Mouse (Mus musculus): Measurements from ENCODE around the gene Il17a. TPM values are rescaled to one million over a fixed set of nuclear protein-coding genes. Genes with fewer than 3 reads are reported as not detected.

Il17a gene
- not detected in 2 replicates for polyA plus RNA-seq (2016; fragmentation: Nextera tagmentation; extraction: Ambion mirVana)

DNA sequence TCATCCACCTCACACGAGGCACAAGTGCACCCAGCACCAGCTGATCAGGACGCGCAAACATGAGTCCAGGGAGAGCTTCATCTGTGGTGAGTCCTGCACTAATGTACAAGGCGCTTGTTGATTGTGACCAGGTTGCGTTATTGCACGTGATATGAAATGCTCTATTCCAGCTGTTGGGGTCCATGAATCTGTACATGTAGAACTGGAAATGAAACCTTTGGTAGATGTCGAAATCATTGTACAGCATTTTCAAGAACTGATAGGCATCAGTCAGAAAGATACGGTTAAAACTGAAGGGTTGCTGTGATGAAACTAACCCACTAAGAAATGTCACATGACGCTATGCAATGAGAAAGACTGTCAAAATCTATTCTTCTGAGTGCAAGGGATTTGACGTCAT lies at the start of gene Il17a:
Il17a (plus strand) TSS at position 3 of the 400 bp plus-strand sequence.
- WGBS: 95% methylated on average over 10 of the region's 10 CpGs
- Histone ChIP-seq H3K9me3 (replicated peaks) (peaks cover 9% of the 10 kb centered on the region; the same call in 1 of the 2 replicates), H3K27me3 (ENCODE audit: low read depth, poor library complexity, severe bottlenecking) (no peaks in the 10 kb centered on the region), H3K4me1 (no peaks in the 10 kb centered on the region), H3K4me3 (no peak within 1 kb of the TSS), H3K36me3 (no peaks in the 10 kb centered on the region), H3K27ac (replicated peaks) (no peak within 1 kb of the TSS)
- no peak for DNase-seq (ENCODE audit: low spot score)

DNA sequence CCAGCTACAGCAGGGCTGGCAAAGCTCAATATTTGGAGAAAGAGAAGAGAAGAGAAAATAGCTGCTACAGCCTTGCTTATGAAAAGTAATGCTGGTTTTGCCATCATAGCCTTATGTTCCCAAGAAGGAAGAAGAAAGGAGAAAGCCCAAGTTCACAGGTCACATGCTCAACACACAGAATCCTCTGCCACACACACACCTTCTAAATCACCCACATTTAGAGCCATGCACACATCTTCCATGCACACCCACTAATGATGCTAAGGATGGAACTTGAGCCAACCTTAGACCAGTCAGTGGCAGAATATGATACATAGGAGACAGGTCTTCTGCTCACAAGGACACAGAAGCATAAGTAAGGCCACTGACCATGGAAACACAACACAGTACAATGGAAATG lies 47.9 kb upstream of the Il17a start:
- H3K4me3 ChIP-seq: no peak overlapping the region
- peaks cover 4% of the 10 kb centered on the region for H3K4me1 ChIP-seq
- H3K36me3 ChIP-seq: no peaks in the 10 kb centered on the region
- no peaks in the 10 kb centered on the region for H3K27me3 ChIP-seq (ENCODE audit: low read depth, poor library complexity, severe bottlenecking)
- DNase-seq (ENCODE audit: low spot score): no peak
- H3K27ac ChIP-seq (replicated peaks): no peak overlapping the region
- H3K9me3 ChIP-seq (replicated peaks): no peaks in the 10 kb centered on the region

DNA sequence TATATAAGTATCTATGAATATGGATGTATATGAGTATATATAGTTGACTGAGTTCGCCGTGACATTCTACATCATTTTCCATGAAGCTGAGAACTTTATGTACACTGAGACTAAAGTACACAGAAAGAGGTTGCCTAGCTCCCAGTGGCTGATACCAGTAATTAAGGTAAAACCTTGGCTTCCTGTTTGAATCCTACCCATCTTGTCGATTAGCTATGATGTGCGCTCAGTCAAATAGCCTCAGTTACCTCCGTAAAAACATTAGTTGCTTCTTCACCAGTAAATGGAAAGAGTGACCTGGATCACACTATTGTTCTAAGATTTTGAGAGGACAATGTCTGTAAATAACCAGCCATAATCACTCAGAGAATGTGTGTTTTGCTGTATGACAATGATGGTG lies 47.3 kb upstream of the Il17a start:
- Histone ChIP-seq H3K36me3 (no peaks in the 10 kb centered on the region), H3K27me3 (ENCODE audit: low read depth, poor library complexity, severe bottlenecking) (no peaks in the 10 kb centered on the region), H3K4me1 (no peaks in the 10 kb centered on the region), H3K4me3 (no peak overlapping the region), H3K9me3 (replicated peaks) (no peaks in the 10 kb centered on the region), H3K27ac (replicated peaks) (no peak overlapping the region)
- no peak for DNase-seq (ENCODE audit: low spot score)
- 97% methylated on average over 5 of the region's 5 CpGs for WGBS

DNA sequence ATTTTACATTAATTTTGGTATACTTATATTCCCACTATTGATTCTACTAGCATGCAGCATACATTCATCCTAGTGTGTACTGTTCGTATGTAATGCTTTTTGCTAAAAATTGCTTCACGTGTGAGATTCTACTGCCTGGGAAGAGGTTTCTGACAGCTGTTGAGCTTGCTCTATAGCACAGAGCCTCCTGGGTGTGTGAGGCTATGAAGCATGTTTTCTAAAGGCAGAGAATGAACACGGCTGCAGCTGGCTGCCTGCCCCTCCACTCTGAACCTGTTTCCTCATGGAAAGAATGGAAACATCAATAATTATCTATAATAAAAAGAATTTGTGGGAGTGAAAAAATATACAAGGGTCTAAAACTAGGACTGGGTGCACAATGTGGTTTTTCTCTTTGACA lies 46.9 kb upstream of the Il17a start:
- Histone ChIP-seq H3K4me1 (no peaks in the 10 kb centered on the region), H3K9me3 (replicated peaks) (no peaks in the 10 kb centered on the region), H3K4me3 (no peak overlapping the region), H3K36me3 (no peaks in the 10 kb centered on the region), H3K27me3 (ENCODE audit: low read depth, poor library complexity, severe bottlenecking) (no peaks in the 10 kb centered on the region), H3K27ac (replicated peaks) (no peak overlapping the region)
- 87% methylated on average over 3 of the region's 3 CpGs for WGBS
- DNase-seq (ENCODE audit: low spot score): no peak

DNA sequence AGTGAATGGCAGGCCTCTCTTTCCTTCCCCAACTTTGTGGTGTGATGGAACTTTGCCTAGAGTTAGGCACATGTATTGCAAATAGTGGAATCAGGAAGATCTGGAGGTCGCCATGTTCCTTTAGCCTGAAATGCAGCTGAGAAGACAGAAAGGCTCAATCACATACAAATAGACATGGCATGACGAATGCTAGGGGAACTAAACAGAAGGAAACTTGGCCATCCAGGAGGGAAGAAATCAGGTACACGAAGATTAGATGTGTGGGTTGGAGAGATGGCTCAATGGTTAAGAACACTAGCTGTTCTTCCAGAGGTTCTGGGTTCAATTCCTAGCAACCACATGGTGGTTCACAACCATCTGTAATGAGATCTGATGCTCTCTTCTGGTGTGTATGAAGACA lies 46.3 kb upstream of the Il17a start:
- Histone ChIP-seq H3K27me3 (ENCODE audit: low read depth, poor library complexity, severe bottlenecking) (no peaks in the 10 kb centered on the region), H3K4me1 (no peaks in the 10 kb centered on the region), H3K9me3 (replicated peaks) (no peaks in the 10 kb centered on the region), H3K27ac (replicated peaks) (no peak overlapping the region), H3K36me3 (no peaks in the 10 kb centered on the region), H3K4me3 (no peak overlapping the region)
- DNase-seq (ENCODE audit: low spot score): no peak
- WGBS: 90% methylated on average over 3 of the region's 3 CpGs

DNA sequence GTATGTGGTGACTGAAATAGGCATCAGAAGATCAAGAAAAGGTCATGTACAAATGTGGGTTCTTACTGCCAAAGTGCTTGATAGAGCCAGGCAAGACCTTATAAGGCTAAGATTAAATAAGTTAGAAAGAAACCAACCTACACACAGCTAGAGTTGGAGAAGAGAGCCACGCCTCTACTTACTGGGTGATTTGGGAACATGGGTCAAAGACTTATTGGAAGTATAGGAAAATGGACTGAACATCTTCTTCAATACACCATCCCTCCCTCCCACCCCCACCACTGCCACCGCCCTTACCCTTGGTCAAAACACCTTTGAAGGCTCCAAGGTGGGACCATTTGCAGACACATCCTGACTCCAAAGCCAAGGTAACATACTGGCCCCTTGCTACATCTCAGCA lies 45.3 kb upstream of the Il17a start:
- WGBS: 80% methylated on average over 2 of the region's 2 CpGs
- Histone ChIP-seq H3K4me3 (no peak overlapping the region), H3K27me3 (ENCODE audit: low read depth, poor library complexity, severe bottlenecking) (no peaks in the 10 kb centered on the region), H3K36me3 (no peaks in the 10 kb centered on the region), H3K4me1 (no peaks in the 10 kb centered on the region), H3K9me3 (replicated peaks) (no peaks in the 10 kb centered on the region), H3K27ac (replicated peaks) (no peak overlapping the region)
- DNase-seq (ENCODE audit: low spot score): no peak

DNA sequence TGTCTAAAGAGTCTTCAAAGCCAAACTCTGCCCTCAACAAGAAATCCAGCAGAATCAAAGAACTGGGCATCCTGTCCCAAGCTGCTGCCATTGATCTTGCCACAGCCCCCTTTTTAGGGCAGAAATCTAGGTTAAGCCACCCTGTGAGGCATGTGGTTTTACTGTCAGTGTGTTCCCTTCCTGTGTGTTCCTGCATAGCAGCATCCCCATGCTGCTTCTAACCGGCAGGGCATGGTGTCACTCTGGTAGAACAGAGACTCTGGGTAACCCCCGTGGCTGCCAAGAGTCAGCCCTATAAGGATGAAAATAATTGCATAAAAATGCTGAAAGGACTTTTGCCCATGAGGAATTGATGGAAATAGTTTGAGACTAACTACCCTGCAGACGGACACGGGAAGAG lies 44.8 kb upstream of the Il17a start:
- no peak overlapping the region for H3K27ac ChIP-seq (replicated peaks)
- 92% methylated on average over 4 of the region's 4 CpGs for WGBS
- H3K36me3 ChIP-seq: no peaks in the 10 kb centered on the region

DNA sequence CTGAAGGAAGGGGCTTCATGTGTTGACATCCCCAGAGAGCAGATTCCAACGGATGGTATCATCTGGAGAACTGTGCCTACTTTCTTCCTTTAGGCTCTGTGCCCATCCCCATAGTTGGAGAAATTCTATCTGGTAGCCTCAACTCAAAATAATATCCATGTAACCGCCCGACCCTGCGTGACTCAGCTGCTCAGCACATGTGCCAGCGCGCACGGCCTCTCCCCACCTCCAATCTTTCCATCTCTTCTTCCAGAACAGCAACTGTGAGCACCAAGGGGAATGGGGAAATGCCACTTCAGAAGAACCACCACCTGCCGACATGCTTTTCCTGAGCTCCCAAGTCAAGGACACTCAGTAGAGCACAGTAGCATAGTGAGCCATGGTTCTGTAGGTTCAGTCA lies 39.4 kb upstream of the Il17a start:
- no peak for DNase-seq (ENCODE audit: low spot score)
- Histone ChIP-seq H3K9me3 (replicated peaks) (no peaks in the 10 kb centered on the region), H3K4me3 (no peak overlapping the region), H3K27me3 (ENCODE audit: low read depth, poor library complexity, severe bottlenecking) (no peaks in the 10 kb centered on the region), H3K27ac (replicated peaks) (no peak overlapping the region), H3K4me1 (no peaks in the 10 kb centered on the region), H3K36me3 (no peaks in the 10 kb centered on the region)
- WGBS: 93% methylated on average over 8 of the region's 8 CpGs

More for the DNA sequence above, 44.8 kb upstream of the Il17a start:
- Histone ChIP-seq H3K4me1 (no peaks in the 10 kb centered on the region), H3K27me3 (ENCODE audit: low read depth, poor library complexity, severe bottlenecking) (no peaks in the 10 kb centered on the region), H3K9me3 (replicated peaks) (no peaks in the 10 kb centered on the region), H3K4me3 (no peak overlapping the region)
- DNase-seq (ENCODE audit: low spot score): no peak

DNA sequence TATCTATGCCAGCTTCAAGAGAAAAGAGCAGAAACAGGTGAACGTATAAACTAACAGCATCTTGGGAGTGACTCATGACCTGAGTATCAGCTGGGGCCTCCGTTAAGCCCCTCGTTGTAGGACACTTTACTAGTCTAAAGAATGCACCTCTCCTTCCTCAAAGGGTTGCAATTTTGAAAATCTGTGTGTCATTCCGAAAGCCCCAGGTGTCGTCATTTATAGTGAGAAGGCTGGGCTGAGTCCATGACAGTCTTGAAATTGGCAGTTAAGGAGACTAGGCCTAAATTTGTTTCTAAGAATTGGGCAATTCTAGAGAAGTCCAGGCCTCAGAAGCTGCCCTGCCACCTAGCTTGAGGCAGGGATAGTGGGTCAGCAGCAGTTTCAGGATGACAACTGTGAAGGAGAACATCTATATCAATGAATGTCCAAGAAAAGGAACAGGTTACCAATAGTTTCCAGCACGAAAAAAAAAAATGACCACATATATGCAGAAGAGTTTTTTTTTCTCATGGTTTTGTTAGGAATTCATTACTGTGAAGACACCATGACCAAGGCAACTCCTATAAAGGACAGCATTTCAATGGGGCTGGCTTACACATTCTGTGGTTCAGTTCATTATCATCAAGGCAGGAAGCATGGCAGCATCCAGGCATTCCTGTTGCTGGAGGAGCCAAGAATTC lies 36.9 kb upstream of the Il17a start:
- Histone ChIP-seq H3K27ac (replicated peaks) (no peak overlapping the region), H3K9me3 (replicated peaks) (no peaks in the 10 kb centered on the region), H3K27me3 (ENCODE audit: low read depth, poor library complexity, severe bottlenecking) (no peaks in the 10 kb centered on the region), H3K4me3 (no peak overlapping the region), H3K4me1 (no peaks in the 10 kb centered on the region), H3K36me3 (no peaks in the 10 kb centered on the region)
- 87% methylated on average over 6 of the region's 6 CpGs for WGBS
- no peak for DNase-seq (ENCODE audit: low spot score)

DNA sequence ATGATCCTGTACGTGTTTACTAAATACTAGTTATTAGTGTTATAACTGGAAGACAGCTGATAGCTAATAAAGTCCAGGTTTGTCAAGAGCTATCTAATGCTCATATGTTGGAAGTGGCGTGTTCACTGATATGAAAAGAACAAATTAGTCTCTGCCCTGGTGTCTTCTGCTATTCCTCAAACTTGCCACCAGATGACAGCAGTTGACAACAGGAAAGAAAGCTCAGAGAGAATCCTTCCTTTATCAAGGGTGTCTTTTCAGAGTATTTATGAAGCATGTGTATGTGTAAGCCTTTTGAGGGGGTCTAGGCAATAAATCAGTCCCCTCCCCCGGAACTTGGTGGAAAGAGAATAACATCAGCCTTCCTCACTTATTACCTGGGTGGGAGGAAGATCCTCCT lies 30.7 kb upstream of the Il17a start:
- WGBS: 76% methylated on average over 3 of the region's 3 CpGs
- Histone ChIP-seq H3K27me3 (ENCODE audit: low read depth, poor library complexity, severe bottlenecking) (no peaks in the 10 kb centered on the region), H3K4me1 (no peaks in the 10 kb centered on the region), H3K36me3 (no peaks in the 10 kb centered on the region), H3K4me3 (no peak overlapping the region), H3K9me3 (replicated peaks) (0 out of 2 replicates have a peak, but pooled peaks cover 5% of the 10 kb centered on the region), H3K27ac (replicated peaks) (no peak overlapping the region)
- DNase-seq (ENCODE audit: low spot score): no peak

DNA sequence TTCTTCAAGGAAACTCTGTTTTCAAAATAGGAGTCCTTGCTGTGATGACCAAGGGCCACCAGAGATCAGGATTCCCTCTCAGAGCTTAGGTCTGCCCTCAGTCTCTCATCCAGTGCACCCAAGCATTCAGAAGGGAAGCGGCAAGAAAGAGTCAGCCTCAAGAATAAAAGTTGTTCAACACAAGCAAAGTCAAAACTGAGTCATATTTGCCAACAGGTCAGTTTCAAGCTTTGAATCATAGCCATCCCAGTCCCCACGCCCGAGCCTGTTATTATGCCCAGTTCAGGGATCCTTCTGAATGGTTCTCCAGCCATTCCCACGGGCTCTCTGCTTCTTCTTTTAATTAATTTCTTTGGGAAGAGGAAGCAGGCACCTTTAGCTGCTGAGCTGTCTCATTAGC lies 5.9 kb downstream of the Il17a start:
- no peak overlapping the region for H3K4me3 ChIP-seq
- WGBS: 81% methylated on average over 4 of the region's 4 CpGs

DNA sequence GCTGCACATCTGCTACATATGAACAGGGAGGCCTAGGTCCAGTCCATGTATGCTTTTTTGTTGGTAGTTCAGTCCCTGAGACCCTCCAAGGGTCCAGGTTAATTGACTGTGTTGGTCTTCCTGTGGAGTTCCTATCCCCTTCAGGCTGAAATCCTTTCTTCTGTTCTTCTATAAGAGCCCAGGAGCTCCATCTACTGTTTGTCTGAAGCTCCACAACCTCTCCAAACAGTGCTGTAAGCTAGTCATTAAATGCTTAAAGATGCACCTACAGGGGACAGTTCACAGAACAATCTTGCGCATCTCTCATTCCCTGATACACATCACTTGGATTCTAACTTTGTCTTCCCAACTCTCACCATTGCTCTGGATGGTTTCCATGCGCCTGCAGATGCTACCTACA lies 7.8 kb downstream of the Il17a start:
- H3K27me3 ChIP-seq (ENCODE audit: low read depth, poor library complexity, severe bottlenecking): no peaks in the 10 kb centered on the region
- 76% methylated on average over 2 of the region's 2 CpGs for WGBS
- H3K4me3 ChIP-seq: no peak overlapping the region
- no peaks in the 10 kb centered on the region for H3K36me3 ChIP-seq
- no peak for DNase-seq (ENCODE audit: low spot score)
- H3K9me3 ChIP-seq (replicated peaks): no peaks in the 10 kb centered on the region
- no peaks in the 10 kb centered on the region for H3K4me1 ChIP-seq
- H3K27ac ChIP-seq (replicated peaks): no peak overlapping the region

More for the DNA sequence above, 5.9 kb downstream of the Il17a start:
- DNase-seq (ENCODE audit: low spot score): no peak
- Histone ChIP-seq H3K4me1 (no peaks in the 10 kb centered on the region), H3K27ac (replicated peaks) (no peak overlapping the region), H3K27me3 (ENCODE audit: low read depth, poor library complexity, severe bottlenecking) (no peaks in the 10 kb centered on the region), H3K9me3 (replicated peaks) (no peaks in the 10 kb centered on the region), H3K36me3 (no peaks in the 10 kb centered on the region)

DNA sequence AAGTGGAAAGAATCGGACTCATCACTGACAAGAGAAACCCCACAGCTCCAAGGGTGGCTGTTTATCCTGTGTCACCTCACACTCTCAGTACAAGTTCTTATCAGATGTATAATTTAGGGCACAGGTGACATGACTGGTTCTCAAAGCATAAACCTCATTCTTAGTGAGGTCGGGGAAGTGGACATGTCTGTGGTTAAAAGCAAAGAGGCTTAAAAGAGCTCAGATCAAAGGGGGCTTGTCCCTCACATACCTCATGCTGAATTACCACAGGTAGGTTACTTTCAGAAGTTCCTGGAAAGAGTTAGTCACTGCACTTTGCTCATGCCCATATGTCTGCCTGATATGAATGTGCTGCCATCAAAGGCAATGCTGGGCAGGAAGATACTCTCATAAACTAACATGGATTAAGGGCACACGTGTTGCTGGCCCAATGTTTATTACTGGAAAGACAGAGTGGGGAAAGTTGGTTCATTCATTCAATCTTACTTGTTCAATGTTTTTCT lies 9.8 kb downstream of the Il17a start:
- DNase-seq (ENCODE audit: low spot score): no peak
- no peaks in the 10 kb centered on the region for H3K9me3 ChIP-seq (replicated peaks)
- WGBS: 86% methylated on average over 3 of the region's 3 CpGs
- H3K27me3 ChIP-seq (ENCODE audit: low read depth, poor library complexity, severe bottlenecking): no peaks in the 10 kb centered on the region
- H3K4me3 ChIP-seq: no peak overlapping the region
- H3K4me1 ChIP-seq: peaks cover 5% of the 10 kb centered on the region; the same call in 1 of the 2 replicates
- H3K36me3 ChIP-seq: no peaks in the 10 kb centered on the region
- H3K27ac ChIP-seq (replicated peaks): no peak overlapping the region

Measured in midbrain, embryonic 10.5 days (tissue).